In genomic region chr9:15308254-15308653, GRCm38 (mm10) we compare ENCODE assay signal across 13 mouse cellular contexts. TPM values are rescaled to one million over a fixed set of nuclear protein-coding genes. Genes with fewer than 3 reads are reported as not detected.
DNase-seq lines count a peak whose midpoint lies in the region; ATAC-seq and TF ChIP-seq lines count a peak whose summit lies in the region.
"Had no signal": no experiment of that assay in that cellular context is flagged by ENCODE, and none has a peak within 500 bp of the region (broad histone marks: within the 10 kb centered on the region; RNA-seq: fewer than 3 reads in every experiment).

No protein-coding gene starts in this region.

- peak overlapping the region; percentile 23; the same call in 1 of the 2 replicates for H3K4me3 ChIP-seq in kidney, embryonic 15.5 days (replicated peaks)
- no peak overlapping the region for H3K4me3 ChIP-seq in ES-Bruce4 (ENCODE audit: low read depth, low read length)
- no peak overlapping the region for H3K4me3 ChIP-seq in embryonic facial prominence, embryonic 13.5 days
- H3K4me3 ChIP-seq in liver, embryonic 16.5 days (ENCODE audit: low read depth, low read length) = no peak overlapping the region

- H3K4me1 ChIP-seq in kidney, embryonic 15.5 days = peaks cover 30% of the 10 kb centered on the region
- H3K4me1 ChIP-seq in ES-Bruce4 (ENCODE audit: control insufficient read depth, insufficient read depth, low read length) = no peaks in the 10 kb centered on the region
- peaks cover 31% of the 10 kb centered on the region for H3K4me1 ChIP-seq in embryonic facial prominence, embryonic 13.5 days
- H3K4me1 ChIP-seq in liver, embryonic 16.5 days (ENCODE audit: control insufficient read depth, low read depth, low read length) = peaks cover 25% of the 10 kb centered on the region

- ATAC-seq in kidney, embryonic 15.5 days (replicated peaks; ENCODE audit: low FRiP score) = no peak
- no peak for ATAC-seq in embryonic facial prominence, embryonic 13.5 days (ENCODE audit: insufficient number of reproducible peaks, insufficient read depth, low FRiP score, low TSS enrichment, low read depth)
- no peak for ATAC-seq in liver, embryonic 16.5 days (ENCODE audit: low read depth)
- ATAC-seq: Patski had no signal

- TF ChIP-seq CTCF in ES-Bruce4 (IDR thresholded peaks at IDR 0.05; ENCODE audit: low read depth, low read length) = no peak

- H3K27me3 ChIP-seq in kidney, embryonic 15.5 days = no peaks in the 10 kb centered on the region
- H3K27me3 ChIP-seq in ES-Bruce4 (ENCODE audit: control insufficient read depth, insufficient read depth, low read length, poor library complexity, severe bottlenecking) = no peaks in the 10 kb centered on the region
- no peaks in the 10 kb centered on the region for H3K27me3 ChIP-seq in embryonic facial prominence, embryonic 13.5 days
- no peaks in the 10 kb centered on the region for H3K27me3 ChIP-seq in liver, embryonic 16.5 days (ENCODE audit: control insufficient read depth, insufficient read depth, low read depth, low read length)
- H3K27me3 ChIP-seq: Patski had no signal

- H3K4me2 ChIP-seq in kidney, embryonic 15.5 days = peak overlapping the region; percentile 63
- peak overlapping the region; percentile 77; the same call in 1 of the 2 replicates for H3K4me2 ChIP-seq in embryonic facial prominence, embryonic 13.5 days
- peak overlapping the region; percentile 1; the same call in 1 of the 2 replicates for H3K4me2 ChIP-seq in liver, embryonic 16.5 days (ENCODE audit: low read depth, low read length)

- WGBS in kidney, embryonic 15.5 days = 53% methylated on average over 2 of the region's 2 CpGs
- WGBS in embryonic facial prominence, embryonic 13.5 days = 56% methylated on average over 2 of the region's 2 CpGs
- WGBS in liver, embryonic 16.5 days (ENCODE audit: insufficient replicate concordance) = 20% methylated on average over 2 of the region's 2 CpGs

- H3K9ac ChIP-seq in kidney, embryonic 15.5 days = no peak overlapping the region
- peak overlapping the region; percentile 77; the same call in 1 of the 2 replicates for H3K9ac ChIP-seq in ES-Bruce4 (ENCODE audit: low read depth, poor library complexity, severe bottlenecking)
- no peak overlapping the region for H3K9ac ChIP-seq in embryonic facial prominence, embryonic 13.5 days
- H3K9ac ChIP-seq in liver, embryonic 16.5 days (ENCODE audit: low read depth, low read length) = no peak overlapping the region

- H3K27ac ChIP-seq in kidney, embryonic 15.5 days = no peak overlapping the region
- 0 out of 2 replicates have a peak overlapping the region, but pooled peaks have one; percentile 56 for H3K27ac ChIP-seq in ES-Bruce4 (ENCODE audit: insufficient read depth, low read length)
- H3K27ac ChIP-seq in embryonic facial prominence, embryonic 13.5 days = no peak overlapping the region
- no peak overlapping the region for H3K27ac ChIP-seq in liver, embryonic 16.5 days (ENCODE audit: low read length)

- TF ChIP-seq EP300 in ES-Bruce4 (IDR thresholded peaks at IDR 0.05; ENCODE audit: insufficient read depth, low read depth, low read length) = no peak

- peaks cover 49% of the 10 kb centered on the region for H3K36me3 ChIP-seq in kidney, embryonic 15.5 days
- peaks cover 62% of the 10 kb centered on the region for H3K36me3 ChIP-seq in ES-Bruce4 (ENCODE audit: control insufficient read depth, insufficient read depth, low read length, poor library complexity, severe bottlenecking)
- peaks cover 52% of the 10 kb centered on the region for H3K36me3 ChIP-seq in embryonic facial prominence, embryonic 13.5 days
- H3K36me3 ChIP-seq in liver, embryonic 16.5 days (ENCODE audit: control insufficient read depth, insufficient read depth) = peaks cover 29% of the 10 kb centered on the region

- no peak for TF ChIP-seq POLR2A in ES-Bruce4 (IDR thresholded peaks at IDR 0.05; ENCODE audit: insufficient read depth, low read length)

- no peak for DNase-seq in kidney, adult 18-20 months
- no peak for DNase-seq in cerebellum, postnatal 4 days (ENCODE audit: low spot score in 2 of 2)
- no peak for DNase-seq in Muller cell, postnatal 12 days (ENCODE audit: inconsistent ontology term)
- DNase-seq: adrenal gland, postnatal 36 days; cerebellum, adult 9-10 months; lung, postnatal 4 days; right cerebral cortex, postnatal 4 days; thymus, adult 2 months had no signal

- no peaks in the 10 kb centered on the region for H3K9me3 ChIP-seq in kidney, embryonic 15.5 days (replicated peaks)
- no peaks in the 10 kb centered on the region for H3K9me3 ChIP-seq in ES-Bruce4 (replicated peaks; ENCODE audit: control insufficient read depth, insufficient read depth, low read length, poor library complexity, severe bottlenecking)
- H3K9me3 ChIP-seq in embryonic facial prominence, embryonic 13.5 days = no peaks in the 10 kb centered on the region
- no peaks in the 10 kb centered on the region for H3K9me3 ChIP-seq in liver, embryonic 16.5 days (replicated peaks; ENCODE audit: control insufficient read depth, low read length)

RNA-seq across cellular contexts. Expression of gene 4931406C07Rik, which starts 2.0 kb away (rescaled TPM):
- 18.2 and 20.7 TPM in 2 replicates for polyA plus RNA-seq in kidney, embryonic 15.5 days (2015; fragmentation: Nextera tagmentation; extraction: Ambion mirVana)
- 24.9 and 26.6 TPM in 2 replicates for polyA plus RNA-seq in ES-Bruce4 (2011; ENCODE audit: insufficient read depth, insufficient read length, low read depth, missing spikeins)
- polyA plus RNA-seq in embryonic facial prominence, embryonic 13.5 days (2015; fragmentation: Nextera tagmentation; extraction: Ambion mirVana) = 13.8 TPM in 2 replicates
- polyA plus RNA-seq in liver, embryonic 16.5 days (2015; fragmentation: Nextera tagmentation; extraction: Ambion mirVana) = 3.9 and 4.1 TPM in 2 replicates

RNA-seq across cellular contexts. Expression of gene Taf1d, which starts 2.2 kb away (rescaled TPM):
- polyA plus RNA-seq in kidney, embryonic 15.5 days (2015; fragmentation: Nextera tagmentation; extraction: Ambion mirVana) = 94.4 and 94.9 TPM in 2 replicates
- polyA plus RNA-seq in ES-Bruce4 (2011; ENCODE audit: insufficient read depth, insufficient read length, low read depth, missing spikeins) = 363 and 401 TPM in 2 replicates
- polyA plus RNA-seq in embryonic facial prominence, embryonic 13.5 days (2015; fragmentation: Nextera tagmentation; extraction: Ambion mirVana) = 96.0 and 106 TPM in 2 replicates
- polyA plus RNA-seq in liver, embryonic 16.5 days (2015; fragmentation: Nextera tagmentation; extraction: Ambion mirVana) = 21.3 and 21.5 TPM in 2 replicates

RNA-seq across cellular contexts. Expression of gene Med17, which starts 28.5 kb away (rescaled TPM):
- 35.4 and 39.2 TPM in 2 replicates for polyA plus RNA-seq in kidney, embryonic 15.5 days (2015; fragmentation: Nextera tagmentation; extraction: Ambion mirVana)
- 89.6 and 109 TPM in 2 replicates for polyA plus RNA-seq in ES-Bruce4 (2011; ENCODE audit: insufficient read depth, insufficient read length, low read depth, missing spikeins)
- polyA plus RNA-seq in embryonic facial prominence, embryonic 13.5 days (2015; fragmentation: Nextera tagmentation; extraction: Ambion mirVana) = 31.6 and 33.2 TPM in 2 replicates
- 12.4 and 13.4 TPM in 2 replicates for polyA plus RNA-seq in liver, embryonic 16.5 days (2015; fragmentation: Nextera tagmentation; extraction: Ambion mirVana)

RNA-seq across cellular contexts. Expression of gene Cep295, which starts 49.3 kb away (rescaled TPM):
- polyA plus RNA-seq in kidney, embryonic 15.5 days (2015; fragmentation: Nextera tagmentation; extraction: Ambion mirVana) = 16.8 and 18.2 TPM in 2 replicates
- 68.5 and 76.7 TPM in 2 replicates for polyA plus RNA-seq in ES-Bruce4 (2011; ENCODE audit: insufficient read depth, insufficient read length, low read depth, missing spikeins)
- polyA plus RNA-seq in embryonic facial prominence, embryonic 13.5 days (2015; fragmentation: Nextera tagmentation; extraction: Ambion mirVana) = 20.7 and 20.8 TPM in 2 replicates
- 6.8 and 6.9 TPM in 2 replicates for polyA plus RNA-seq in liver, embryonic 16.5 days (2015; fragmentation: Nextera tagmentation; extraction: Ambion mirVana)

Comparison
In these comparisons a context has a peak if more than half of its experiments do, and no peak if none do; other contexts are left out.
1. H3K4me2 ChIP-seq: peak in every context shown above with its lines; median percentile 77 in embryonic facial prominence, embryonic 13.5 days; 63 in kidney, embryonic 15.5 days; 1 in liver, embryonic 16.5 days.